Mouse (Mus musculus) testis, adult 2 months (tissue): ENCODE measurements around the gene Nr4a3.

Experiments
- CTCF ChIP-seq: fragments of 200-500 bp; IDR thresholded peaks from 2 replicates; pipeline ENCODE4 v1.5.1; 2012; ENCODE audit warnings: low read depth, mild to moderate bottlenecking, inconsistent platforms, low read length, moderate library complexity; ENCODE audit not compliant: control insufficient read depth, insufficient read depth, insufficient replicate concordance
- POLR2A ChIP-seq: fragments of 200-500 bp; IDR thresholded peaks from 2 replicates; pipeline ENCODE4 v1.6.1; 2012; ENCODE audit warnings: low read depth, mild to moderate bottlenecking, inconsistent platforms, low read length, moderate library complexity; ENCODE audit not compliant: control insufficient read depth

DNA sequence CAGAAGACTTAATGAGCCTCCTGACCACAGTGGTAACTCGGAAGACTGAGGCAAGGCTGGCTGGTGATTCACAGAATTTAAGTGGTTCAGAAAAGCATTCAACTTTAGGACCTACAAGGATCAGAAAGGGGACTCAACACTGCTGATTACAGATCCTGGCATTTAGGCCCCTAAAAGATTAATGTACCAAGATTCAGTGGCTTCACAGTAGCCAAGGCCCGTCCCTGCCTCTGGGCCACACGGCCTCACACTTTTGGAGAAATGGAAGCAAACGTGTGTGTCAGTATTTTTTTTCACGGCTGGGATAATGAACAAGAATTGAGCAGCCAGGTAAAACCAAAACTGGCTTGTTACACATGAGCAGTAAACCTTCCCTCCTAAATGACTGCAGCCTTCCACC, 6.1 kb upstream of the Nr4a3 start:
- no peak for TF ChIP-seq CTCF
- TF ChIP-seq POLR2A: no peak
